Mouse (Mus musculus): ENCODE data around the gene Itga11.

GRCm38 (mm10) chr9:62820829-62821228 is 143.2 kb downstream of the Itga11 start:
- TF ChIP-seq POLR2A (IDR thresholded peaks at IDR 0.05; ENCODE audit: control insufficient read depth, extremely low read depth, insufficient read depth, low read length, poor library complexity) (no peak), CTCF (IDR thresholded peaks at IDR 0.05; ENCODE audit: borderline replicate concordance, control insufficient read depth, extremely low read depth, insufficient read depth, low read length, poor library complexity) (no peak)

Measured in thymus, adult 2 months (tissue).